Mouse (Mus musculus): ENCODE measurements around the gene Pi16. TPM values are rescaled to one million over a fixed set of nuclear protein-coding genes. Genes with fewer than 3 reads are reported as not detected.

Pi16 gene
- polyA plus RNA-seq, 1 experiment, result 4.2 TPM

DNA sequence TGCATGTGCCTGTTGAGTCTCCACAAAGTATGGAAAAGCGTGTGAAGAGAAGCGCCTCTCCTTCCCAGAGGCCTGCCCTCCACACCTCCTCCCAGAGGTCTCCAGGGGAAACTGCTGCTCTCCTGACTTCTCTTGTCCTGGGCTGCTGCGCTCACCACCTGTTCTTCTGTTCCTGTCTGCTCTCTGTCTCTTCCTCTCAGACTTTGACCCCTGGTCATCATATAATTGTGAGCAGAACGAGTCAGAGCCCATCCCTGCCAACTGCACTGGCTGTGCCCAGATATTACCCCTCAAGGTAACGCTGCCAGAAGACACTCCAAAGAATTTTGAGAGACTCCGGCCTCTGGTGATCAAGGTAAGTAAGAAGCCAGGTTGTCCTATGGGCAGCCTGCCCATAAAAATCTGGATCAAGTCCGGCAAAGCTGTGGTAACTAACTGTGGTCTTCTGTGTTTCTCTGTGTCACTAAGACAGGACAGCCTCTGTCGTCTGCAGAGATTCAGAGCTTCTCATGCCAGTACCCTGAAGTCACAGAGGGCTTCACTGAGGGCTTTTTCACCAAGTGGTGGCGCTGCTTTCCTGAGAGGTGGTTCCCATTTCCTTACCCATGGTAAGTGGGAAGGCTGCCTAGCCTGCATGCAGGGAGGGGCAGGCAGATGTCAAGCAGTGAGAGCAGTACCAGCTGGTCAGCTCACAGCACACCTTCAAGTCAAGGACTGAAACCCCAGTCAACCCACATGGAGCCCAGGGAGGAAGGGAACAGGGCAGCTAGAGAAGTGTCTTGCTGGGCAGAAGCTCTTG lies 23.5 kb upstream of the Pi16 start:
- Histone ChIP-seq H3K4me1 (ENCODE audit: control insufficient read depth, insufficient read depth, insufficient read length) (peaks cover 6% of the 10 kb centered on the region), H3K27ac (ENCODE audit: insufficient read depth, low read length) (no peak overlapping the region), H3K36me3 (ENCODE audit: control insufficient read depth, insufficient read depth, low read length) (peaks cover 37% of the 10 kb centered on the region), H3K4me3 (ENCODE audit: extremely low read depth, insufficient read depth, insufficient read length) (no peak overlapping the region), H3K27me3 (ENCODE audit: control insufficient read depth, insufficient read depth, low read length) (no peaks in the 10 kb centered on the region)
- TF ChIP-seq CTCF (IDR thresholded peaks at IDR 0.05; ENCODE audit: extremely low read depth, insufficient read depth, insufficient read length, insufficient replicate concordance) (no peak), POLR2A (IDR thresholded peaks at IDR 0.05; ENCODE audit: low read depth, low read length) (no peak)
- WGBS, result 89% methylated on average over 9 of the region's 9 CpGs
- no peak for DNase-seq (ENCODE audit: low read depth in 1 of 2, low spot score in 2 of 2)

DNA sequence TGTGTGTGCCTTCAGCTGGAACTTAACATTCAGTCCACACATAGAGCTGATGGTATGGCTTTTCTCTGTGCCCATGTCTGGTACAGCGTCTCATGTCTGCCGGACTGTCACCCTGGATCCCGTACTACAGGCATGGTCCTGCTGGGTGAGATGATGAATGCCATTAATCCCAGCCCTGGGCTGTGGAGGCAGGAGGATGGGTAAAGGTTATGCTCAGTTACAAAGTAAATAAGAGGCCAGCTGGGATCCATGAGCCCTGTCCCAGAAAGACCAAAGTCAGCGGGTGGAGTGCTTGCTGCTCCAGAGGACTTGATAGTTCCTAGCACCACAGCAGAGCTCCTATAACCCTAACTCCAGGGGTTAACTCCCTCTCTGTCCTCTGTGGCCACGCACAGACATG lies 21.6 kb upstream of the Pi16 start:
- TF ChIP-seq CTCF (IDR thresholded peaks at IDR 0.05; ENCODE audit: extremely low read depth, insufficient read depth, insufficient read length, insufficient replicate concordance) (no peak), POLR2A (IDR thresholded peaks at IDR 0.05; ENCODE audit: low read depth, low read length) (no peak)
- WGBS, result 94% methylated on average over 5 of the region's 5 CpGs
- Histone ChIP-seq H3K27me3 (ENCODE audit: control insufficient read depth, insufficient read depth, low read length) (no peaks in the 10 kb centered on the region), H3K36me3 (ENCODE audit: control insufficient read depth, insufficient read depth, low read length) (peaks cover 39% of the 10 kb centered on the region), H3K4me1 (ENCODE audit: control insufficient read depth, insufficient read depth, insufficient read length) (peaks cover 6% of the 10 kb centered on the region), H3K4me3 (ENCODE audit: extremely low read depth, insufficient read depth, insufficient read length) (no peak overlapping the region), H3K27ac (ENCODE audit: insufficient read depth, low read length) (no peak overlapping the region)
- no peak for DNase-seq (ENCODE audit: low read depth in 1 of 2, low spot score in 2 of 2)

DNA sequence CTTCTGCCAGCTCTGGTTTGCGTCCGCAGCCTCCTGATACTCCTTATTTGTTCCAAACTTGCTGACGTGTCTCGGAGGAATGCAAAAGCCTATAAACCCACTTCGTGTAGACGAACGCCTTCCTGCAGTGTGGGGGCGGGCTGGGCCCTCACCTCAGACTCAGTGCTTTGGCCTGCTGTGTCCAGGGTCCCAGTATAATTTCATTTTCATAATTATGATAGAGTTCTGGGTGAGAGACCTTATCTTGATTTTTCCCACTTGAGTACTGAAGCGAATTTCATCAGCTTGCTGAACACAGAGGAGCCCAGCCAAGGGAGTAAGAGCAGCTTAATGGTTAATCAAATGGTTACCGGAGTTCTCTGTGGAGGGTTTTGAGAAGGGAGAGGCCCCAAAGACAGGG lies 20.2 kb upstream of the Pi16 start:
- DNase-seq (ENCODE audit: low read depth in 1 of 2, low spot score in 2 of 2), result no peak
- TF ChIP-seq POLR2A (IDR thresholded peaks at IDR 0.05; ENCODE audit: low read depth, low read length), result no peak
- no peak for TF ChIP-seq CTCF (IDR thresholded peaks at IDR 0.05; ENCODE audit: extremely low read depth, insufficient read depth, insufficient read length, insufficient replicate concordance)
- H3K4me1 ChIP-seq (ENCODE audit: control insufficient read depth, insufficient read depth, insufficient read length), result no peaks in the 10 kb centered on the region; the same call in 1 of the 2 replicates
- no peak overlapping the region for H3K27ac ChIP-seq (ENCODE audit: insufficient read depth, low read length)
- peaks cover 41% of the 10 kb centered on the region for H3K36me3 ChIP-seq (ENCODE audit: control insufficient read depth, insufficient read depth, low read length)
- WGBS, result 90% methylated on average over 10 of the region's 10 CpGs
- no peak overlapping the region for H3K4me3 ChIP-seq (ENCODE audit: extremely low read depth, insufficient read depth, insufficient read length)
- no peaks in the 10 kb centered on the region for H3K27me3 ChIP-seq (ENCODE audit: control insufficient read depth, insufficient read depth, low read length)

DNA sequence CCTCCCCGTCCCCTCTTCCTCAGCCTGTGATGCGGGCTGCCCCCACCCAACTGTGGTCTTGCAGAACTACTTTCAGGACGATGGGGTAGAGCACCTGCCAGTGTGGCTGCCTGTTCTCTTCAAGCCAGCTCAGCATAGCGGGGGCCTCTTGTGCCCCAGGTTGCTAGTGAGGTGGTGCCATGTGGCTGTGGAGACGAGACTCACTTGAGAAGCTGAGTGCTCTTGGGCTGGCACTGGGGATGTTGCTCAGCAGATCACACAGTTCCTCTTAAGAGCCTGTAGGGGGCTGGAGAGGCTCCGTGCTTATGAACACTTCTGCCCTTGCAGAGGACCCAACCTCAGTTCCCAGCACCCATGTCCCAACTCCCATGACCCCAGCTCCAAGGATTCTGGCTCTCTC lies 19.7 kb upstream of the Pi16 start:
- no peak overlapping the region for H3K27ac ChIP-seq (ENCODE audit: insufficient read depth, low read length)
- H3K36me3 ChIP-seq (ENCODE audit: control insufficient read depth, insufficient read depth, low read length), result peaks cover 41% of the 10 kb centered on the region
- 66% methylated on average over 6 of the region's 6 CpGs for WGBS

DNA sequence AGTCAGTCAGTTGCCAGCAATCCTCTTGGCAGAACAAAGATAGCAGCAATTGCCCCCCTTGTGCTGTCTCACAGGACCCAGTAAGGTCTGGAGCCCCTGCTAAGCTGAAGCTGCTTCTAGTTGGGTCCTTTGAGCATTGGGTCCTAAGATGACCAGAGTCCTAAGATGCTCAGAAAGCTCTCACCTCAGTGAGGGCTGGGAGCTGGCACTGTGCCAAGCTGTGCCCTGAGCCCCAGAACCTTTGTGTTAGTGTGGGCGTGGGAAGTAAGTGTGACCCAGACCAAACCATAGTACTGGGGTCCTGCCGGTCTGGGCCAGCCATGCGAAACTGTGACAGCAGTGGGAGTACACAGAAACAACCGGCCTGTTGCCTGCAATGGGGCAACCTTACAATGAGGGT lies 18.2 kb upstream of the Pi16 start:
- TF ChIP-seq POLR2A (IDR thresholded peaks at IDR 0.05; ENCODE audit: low read depth, low read length), result no peak
- DNase-seq (ENCODE audit: low read depth in 1 of 2, low spot score in 2 of 2), result no peak
- Histone ChIP-seq H3K4me3 (ENCODE audit: extremely low read depth, insufficient read depth, insufficient read length) (no peak overlapping the region), H3K4me1 (ENCODE audit: control insufficient read depth, insufficient read depth, insufficient read length) (peaks cover 15% of the 10 kb centered on the region; the same call in 1 of the 2 replicates), H3K27ac (ENCODE audit: insufficient read depth, low read length) (no peak overlapping the region), H3K27me3 (ENCODE audit: control insufficient read depth, insufficient read depth, low read length) (no peaks in the 10 kb centered on the region), H3K36me3 (ENCODE audit: control insufficient read depth, insufficient read depth, low read length) (peaks cover 37% of the 10 kb centered on the region)
- WGBS, result 90% methylated on average over 4 of the region's 4 CpGs

More for the DNA sequence above, 19.7 kb upstream of the Pi16 start:
- Histone ChIP-seq H3K27me3 (ENCODE audit: control insufficient read depth, insufficient read depth, low read length) (no peaks in the 10 kb centered on the region), H3K4me1 (ENCODE audit: control insufficient read depth, insufficient read depth, insufficient read length) (peaks cover under 1% of the 10 kb centered on the region; the same call in 1 of the 2 replicates), H3K4me3 (ENCODE audit: extremely low read depth, insufficient read depth, insufficient read length) (no peak overlapping the region)
- DNase-seq (ENCODE audit: low read depth in 1 of 2, low spot score in 2 of 2), result no peak
- no peak for TF ChIP-seq CTCF (IDR thresholded peaks at IDR 0.05; ENCODE audit: extremely low read depth, insufficient read depth, insufficient read length, insufficient replicate concordance)
- TF ChIP-seq POLR2A (IDR thresholded peaks at IDR 0.05; ENCODE audit: low read depth, low read length), result no peak

DNA sequence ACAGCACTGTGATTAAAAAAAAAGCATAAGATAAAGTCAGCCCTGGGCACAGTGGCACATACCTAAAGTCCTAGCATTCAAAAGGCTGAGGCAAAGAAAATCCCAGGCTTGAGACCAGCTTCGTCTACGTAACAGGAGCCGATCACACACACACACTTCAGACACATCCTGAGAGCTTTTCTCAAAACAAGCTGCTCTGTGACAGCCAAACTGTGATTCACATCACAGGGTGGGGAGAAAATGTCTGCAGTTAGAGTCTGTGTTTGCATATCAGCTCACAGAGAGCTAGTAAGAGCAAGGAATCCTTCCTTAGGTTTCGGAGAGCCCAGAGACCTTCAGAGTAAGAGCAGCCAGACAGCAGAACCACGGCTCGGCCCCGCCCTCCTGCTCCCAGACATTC lies 16.6 kb upstream of the Pi16 start:
- Histone ChIP-seq H3K27ac (ENCODE audit: insufficient read depth, low read length) (no peak overlapping the region), H3K4me3 (ENCODE audit: extremely low read depth, insufficient read depth, insufficient read length) (no peak overlapping the region), H3K4me1 (ENCODE audit: control insufficient read depth, insufficient read depth, insufficient read length) (peaks cover 31% of the 10 kb centered on the region; the same call in 1 of the 2 replicates), H3K36me3 (ENCODE audit: control insufficient read depth, insufficient read depth, low read length) (peaks cover 31% of the 10 kb centered on the region), H3K27me3 (ENCODE audit: control insufficient read depth, insufficient read depth, low read length) (no peaks in the 10 kb centered on the region)
- no peak for DNase-seq (ENCODE audit: low read depth in 1 of 2, low spot score in 2 of 2)
- TF ChIP-seq CTCF (IDR thresholded peaks at IDR 0.05; ENCODE audit: extremely low read depth, insufficient read depth, insufficient read length, insufficient replicate concordance) (no peak), POLR2A (IDR thresholded peaks at IDR 0.05; ENCODE audit: low read depth, low read length) (no peak)
- WGBS, result 92% methylated on average over 7 of the region's 7 CpGs

DNA sequence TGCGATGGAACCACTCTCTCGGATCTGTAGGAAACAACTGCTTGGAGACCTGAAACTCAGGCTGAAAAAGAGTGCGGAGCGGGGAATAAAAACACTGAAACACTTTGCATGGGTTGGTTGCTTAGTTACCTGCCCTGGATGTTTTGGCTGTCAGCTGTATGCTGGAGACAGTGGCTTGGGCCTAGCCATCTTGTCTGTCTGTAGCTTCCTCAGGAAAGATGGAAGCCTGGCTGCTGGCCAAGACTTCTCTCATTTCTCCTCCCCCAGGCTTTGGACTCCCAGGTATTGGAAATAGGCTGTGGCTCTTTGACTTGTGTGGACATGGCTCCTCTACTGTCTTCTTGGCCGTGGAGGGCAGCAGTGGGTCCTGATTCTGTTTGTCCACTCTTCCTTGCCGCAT lies 16.1 kb upstream of the Pi16 start:
- no peak for DNase-seq (ENCODE audit: low read depth in 1 of 2, low spot score in 2 of 2)
- no peak overlapping the region for H3K27ac ChIP-seq (ENCODE audit: insufficient read depth, low read length)
- no peak for TF ChIP-seq POLR2A (IDR thresholded peaks at IDR 0.05; ENCODE audit: low read depth, low read length)
- no peak for TF ChIP-seq CTCF (IDR thresholded peaks at IDR 0.05; ENCODE audit: extremely low read depth, insufficient read depth, insufficient read length, insufficient replicate concordance)
- peaks cover 35% of the 10 kb centered on the region; the same call in 1 of the 2 replicates for H3K4me1 ChIP-seq (ENCODE audit: control insufficient read depth, insufficient read depth, insufficient read length)
- H3K4me3 ChIP-seq (ENCODE audit: extremely low read depth, insufficient read depth, insufficient read length), result no peak overlapping the region
- 95% methylated on average over 6 of the region's 6 CpGs for WGBS
- no peaks in the 10 kb centered on the region for H3K27me3 ChIP-seq (ENCODE audit: control insufficient read depth, insufficient read depth, low read length)
- peaks cover 30% of the 10 kb centered on the region for H3K36me3 ChIP-seq (ENCODE audit: control insufficient read depth, insufficient read depth, low read length)
